Mouse (Mus musculus) liver, embryonic 14.5 days (tissue): ENCODE data around the gene Hspa1b.

Source experiments
- CTCF ChIP-seq: IDR thresholded peaks from 2 replicates; pipeline ENCODE4 v1.5.1; 2016; ENCODE audit warnings: antibody characterized with exemption, low read depth, control low read depth
- EP300 ChIP-seq: IDR thresholded peaks from 2 replicates; pipeline ENCODE4 v1.6.1; 2016; ENCODE audit warnings: antibody characterized with exemption, low read depth

DNA sequence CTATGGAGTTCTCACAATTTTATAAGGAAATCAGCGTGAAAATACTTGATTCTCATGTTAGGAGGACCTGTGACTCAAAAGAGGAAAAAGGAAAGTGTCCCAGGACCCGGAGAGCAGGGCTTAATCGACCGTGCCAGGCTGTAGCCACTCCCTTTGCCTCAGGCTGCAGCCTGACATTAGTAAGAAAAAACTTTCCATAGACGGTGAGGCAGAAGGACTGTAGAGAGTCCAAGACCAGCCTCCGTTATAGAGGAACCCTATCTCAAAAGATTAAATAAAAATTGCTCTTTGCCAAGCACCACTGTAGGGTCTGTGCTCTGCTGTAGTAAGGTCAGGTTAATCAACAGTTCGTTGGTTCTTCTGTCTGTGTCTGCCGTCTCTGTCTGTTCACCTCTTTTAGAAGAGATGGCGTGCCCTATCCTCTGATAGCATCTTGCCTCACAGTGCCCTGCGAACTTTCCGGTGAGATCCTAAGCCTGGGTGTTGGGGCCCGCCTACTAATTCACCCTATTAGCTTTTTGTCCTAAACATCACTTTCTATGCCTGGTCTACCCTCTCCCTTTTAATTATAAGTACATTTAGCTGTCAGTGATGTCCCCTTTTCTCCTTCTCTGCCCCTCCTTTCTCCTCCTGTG lies 960 bp upstream of the Hspa1b start:
- TF ChIP-seq CTCF (no peak), EP300 (no peak)
